Mouse (Mus musculus): ENCODE results near the gene Sel1l.
"Not testable (repeated sequence)": the region's sequence is repeated elsewhere in the genome, so short reads cannot be mapped to it uniquely, and the experiment has no call there.

The Sel1l gene

DNA sequence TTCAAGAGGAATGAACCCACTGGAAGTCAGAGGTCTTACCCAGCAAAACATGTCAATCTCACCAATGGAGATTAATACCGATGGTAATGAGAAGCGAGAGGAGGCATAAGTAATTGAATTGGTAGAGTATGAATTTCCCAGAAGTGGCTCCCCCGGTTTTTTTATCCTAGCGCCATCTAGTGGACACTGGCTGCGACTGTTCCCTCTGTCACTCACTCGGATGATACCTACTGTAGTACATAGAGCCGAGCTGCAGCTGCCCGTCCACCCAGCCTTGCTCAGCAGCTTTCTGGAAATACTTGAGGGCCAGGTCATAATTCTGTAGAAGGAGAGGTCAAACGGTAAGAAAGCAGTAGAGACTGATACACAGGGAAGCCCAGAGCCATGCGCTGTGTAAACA is 33.0 kb downstream of the Sel1l start:
- peak; percentile 49 to 65 for DNase-seq

GRCm38 (mm10) chr12:91815552-91815951 is 33.4 kb downstream of the Sel1l start:
- no peak for DNase-seq

- DNase-seq, result no peak
Measured at GRCm38 (mm10) chr12:91808911-91809310, 40.0 kb downstream of the Sel1l start.

- no peak for DNase-seq
Measured at GRCm38 (mm10) chr12:91807761-91808160, 41.2 kb downstream of the Sel1l start.

- no peak for DNase-seq
Measured at GRCm38 (mm10) chr12:91807095-91807494, 41.9 kb downstream of the Sel1l start.

DNA sequence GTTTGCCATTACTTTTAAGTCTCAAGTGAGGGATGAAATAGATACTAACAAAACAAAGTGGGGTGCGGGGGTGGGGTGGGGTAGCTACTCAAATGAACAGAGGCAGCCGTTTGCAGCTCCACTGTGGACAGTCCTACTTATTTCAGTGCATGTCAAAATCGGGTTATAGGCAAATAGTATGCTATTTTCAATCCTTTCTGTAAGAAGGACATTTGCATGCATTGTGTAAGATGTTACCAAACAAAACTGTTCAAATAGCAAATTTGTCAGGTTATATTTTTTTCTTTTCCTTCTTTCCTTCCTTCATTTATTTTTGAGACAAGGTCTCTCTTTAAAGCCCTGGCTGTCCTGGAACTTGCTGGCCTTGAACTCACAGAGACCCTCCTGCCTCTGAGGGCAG is 44.7 kb downstream of the Sel1l start:
- DNase-seq, result no peak

- no peak for DNase-seq
Measured at GRCm38 (mm10) chr12:91803207-91803932, 45.6 kb downstream of the Sel1l start.

DNA sequence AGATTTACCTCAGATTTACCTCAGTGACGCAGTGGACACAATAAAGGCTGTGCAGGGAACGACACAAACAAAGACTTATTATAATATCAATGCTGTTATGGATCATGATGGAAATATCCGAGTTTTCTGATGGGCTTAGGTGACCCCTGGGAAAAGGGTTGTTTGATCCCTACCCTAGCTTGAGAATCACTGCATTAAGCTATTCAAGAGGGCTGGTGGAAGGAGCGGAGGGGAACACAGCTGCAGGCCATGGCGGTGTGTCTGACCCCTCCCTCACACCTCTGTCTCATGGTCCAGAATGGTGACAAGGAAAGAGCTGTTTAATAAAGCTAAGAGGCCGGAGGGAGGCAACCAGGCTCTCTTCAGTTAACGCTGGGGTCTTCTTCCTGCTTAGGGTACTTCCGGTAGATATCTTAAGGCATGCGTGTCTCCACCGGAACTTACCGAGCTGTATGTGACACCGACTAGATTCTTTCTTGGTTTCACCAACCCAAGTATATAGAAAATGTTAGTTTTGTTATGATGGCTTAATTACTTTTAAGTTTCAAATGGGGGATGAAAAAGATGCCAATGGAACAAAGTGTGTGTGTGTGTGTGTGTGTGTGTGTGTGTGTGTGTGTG is 46.3 kb downstream of the Sel1l start:
- DNase-seq, result no peak

- DNase-seq, result no peak
Measured at GRCm38 (mm10) chr12:91800861-91801385, 48.0 kb downstream of the Sel1l start.

DNA sequence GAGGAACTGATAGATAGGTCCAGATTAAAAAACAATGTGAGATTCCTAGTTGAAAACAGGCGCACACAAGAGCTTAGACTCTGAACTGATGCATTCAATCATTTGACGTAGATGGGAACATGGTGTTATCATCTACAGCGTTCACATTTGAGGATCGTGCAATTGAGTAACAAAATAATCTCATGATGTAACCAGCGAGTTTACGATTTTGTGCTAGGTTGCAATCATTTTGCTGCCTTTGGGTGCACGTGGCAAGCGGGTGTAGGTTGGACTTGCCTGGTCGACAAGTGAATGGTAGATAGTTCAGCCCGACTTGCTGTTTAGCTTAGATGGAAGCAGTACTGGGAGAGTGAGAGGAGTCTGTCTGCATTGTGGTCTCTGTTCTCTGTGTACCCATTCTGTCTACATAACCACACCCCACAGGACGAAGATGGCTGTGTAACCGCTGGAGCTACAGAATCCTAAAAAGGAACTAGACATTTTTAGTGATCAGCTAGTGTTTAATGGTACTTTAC is 49.1 kb downstream of the Sel1l start:
- no peak for DNase-seq

DNA sequence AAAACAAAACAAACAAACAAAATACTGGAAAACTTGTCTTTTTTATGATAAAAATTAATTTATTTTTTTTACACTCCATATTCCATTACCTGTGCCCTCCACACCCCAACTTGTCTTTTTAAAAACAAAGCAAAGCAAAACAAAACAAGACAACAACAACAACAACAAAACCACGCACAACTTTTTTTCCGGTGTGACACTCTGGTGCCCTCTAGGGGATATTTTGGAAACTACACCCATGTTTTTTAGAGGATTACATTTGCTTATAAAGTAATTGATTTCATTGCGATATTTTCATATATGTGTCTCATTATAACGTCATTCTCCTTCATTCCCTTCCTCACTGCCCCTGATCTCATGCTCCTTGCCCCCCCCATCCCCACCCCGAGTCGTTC is 49.6 kb downstream of the Sel1l start:
- peak in 1 of 2 experiments; percentile 21 for DNase-seq

- DNase-seq, result peak in 1 of 2 experiments; percentile 51
Measured at GRCm38 (mm10) chr12:91798720-91799378, 50.1 kb downstream of the Sel1l start.

- peak; percentile 42 to 52 for DNase-seq
Measured at GRCm38 (mm10) chr12:91796774-91797173, 52.2 kb downstream of the Sel1l start.

GRCm38 (mm10) chr12:91793266-91793665 is 55.7 kb downstream of the Sel1l start:
- no peak for DNase-seq

- no peak for DNase-seq
Measured at GRCm38 (mm10) chr12:91791822-91792221, 57.1 kb downstream of the Sel1l start.

DNA sequence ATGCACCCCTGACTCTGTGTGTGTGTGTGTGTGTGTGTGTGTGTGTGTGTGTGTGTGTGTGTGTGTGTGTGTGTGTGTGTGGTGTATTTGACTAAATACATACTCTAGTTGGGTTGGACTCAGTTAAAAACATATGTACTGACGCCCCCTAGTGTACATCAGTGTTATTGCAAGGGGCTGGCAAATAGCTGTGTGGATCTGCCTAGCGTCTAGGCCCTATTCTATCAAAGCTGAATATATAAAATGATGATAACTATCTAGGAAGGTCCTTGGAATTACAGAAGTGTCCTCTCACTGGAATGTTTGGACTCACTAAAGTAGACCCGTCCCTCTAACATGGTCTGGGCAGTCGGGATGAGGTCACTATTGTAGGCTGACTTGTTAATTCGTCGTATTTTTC is 59.2 kb downstream of the Sel1l start:
- peak; percentile 65 to 80 for DNase-seq

GRCm38 (mm10) chr12:91788446-91788845 is 60.5 kb downstream of the Sel1l start:
- not testable (repeated sequence) for DNase-seq

DNA sequence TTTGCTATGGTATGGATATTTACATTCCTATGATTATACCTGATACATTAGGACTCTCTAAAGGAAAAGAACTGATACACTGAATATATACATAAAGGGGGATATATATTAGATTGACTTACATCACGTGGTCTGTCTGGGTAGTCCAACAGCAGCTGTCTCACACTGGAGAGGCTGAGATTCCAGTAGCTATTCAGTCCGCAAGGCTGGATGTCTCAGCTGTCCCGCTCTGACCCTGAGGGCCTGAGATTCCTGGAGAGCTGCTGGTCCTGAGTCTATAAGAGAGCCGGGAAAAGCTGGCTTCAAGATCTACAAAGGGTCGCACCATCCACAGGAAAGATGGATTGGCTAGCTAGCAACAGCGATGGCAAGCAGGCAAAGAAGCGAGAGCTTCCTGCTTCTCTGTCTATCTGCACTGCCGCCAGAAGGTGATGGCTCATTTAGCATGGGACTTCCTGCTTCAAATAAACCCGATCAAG is 61.0 kb downstream of the Sel1l start, which contains the start of gene Ston2:
Gene Ston2 (minus strand): TSS at position 429 of the 479 bp plus-strand sequence.
- DNase-seq, result no peak

DNA sequence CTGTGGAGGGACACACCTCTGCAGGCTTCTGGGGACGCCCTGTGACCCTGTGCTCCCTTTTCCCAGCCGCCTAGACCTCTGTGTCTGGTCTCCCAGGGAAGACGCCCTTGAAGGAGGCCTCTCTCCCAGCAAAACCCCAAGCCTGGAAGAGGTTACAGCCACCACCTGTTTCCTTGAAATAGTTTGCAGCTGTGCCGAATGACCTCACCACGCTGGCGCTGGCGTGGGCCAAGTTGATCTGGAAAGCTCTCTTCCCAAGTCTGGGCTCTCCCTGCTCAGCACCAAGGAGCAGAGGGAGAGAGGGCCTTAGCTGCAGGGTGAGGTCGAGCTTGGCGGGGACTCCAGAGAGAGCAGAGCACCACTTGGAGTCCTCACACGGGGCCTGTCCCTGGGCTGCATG is 62.6 kb downstream of the Sel1l start:
- DNase-seq, result peak in 1 of 2 experiments; percentile 17

GRCm38 (mm10) chr12:91781432-91781831 is 67.5 kb downstream of the Sel1l start:
- no peak for DNase-seq

DNA sequence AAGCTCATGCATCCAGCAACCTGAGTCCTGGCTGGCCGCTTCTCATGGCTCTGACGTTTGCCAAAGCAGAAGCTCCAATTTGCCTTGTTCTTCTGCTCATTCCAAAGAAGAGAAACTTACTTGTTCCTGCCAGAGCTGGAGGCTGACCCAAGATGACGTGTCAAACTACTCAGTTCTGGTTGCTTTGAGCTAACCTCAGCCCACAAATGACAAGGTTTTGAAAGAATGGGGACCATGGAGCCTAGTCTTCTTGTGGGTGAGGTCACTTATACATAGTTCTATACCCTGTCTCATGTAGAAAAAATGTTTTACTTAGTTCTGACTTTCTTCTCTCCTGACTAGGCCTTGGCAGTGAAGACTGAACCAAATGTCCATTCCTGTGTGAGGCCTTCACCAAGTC is 68.4 kb downstream of the Sel1l start:
- DNase-seq, result no peak

DNA sequence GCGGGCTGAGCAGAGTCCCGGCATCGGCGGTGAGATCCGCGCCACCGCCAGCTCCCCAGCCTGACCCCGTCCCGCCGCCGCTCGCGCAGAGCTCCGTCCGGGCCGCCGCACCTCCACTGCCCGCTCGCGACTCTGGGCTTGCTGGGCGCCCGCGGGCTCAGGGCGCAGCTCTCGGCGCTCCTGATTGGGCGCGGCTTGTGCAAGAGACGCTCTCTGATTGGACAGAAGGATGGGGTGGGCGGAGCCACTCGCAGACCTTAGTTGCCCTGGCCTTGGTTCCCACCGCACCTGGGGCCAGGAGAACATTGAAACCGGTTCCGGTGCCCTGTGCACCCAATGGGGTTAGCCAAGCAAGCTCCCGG is 70.0 kb downstream of the Sel1l start:
- DNase-seq, result peak; percentile 90 to 93
